Mouse (Mus musculus): ENCODE data around the gene Ccdc40. TPM values are rescaled to one million over a fixed set of nuclear protein-coding genes. Genes with fewer than 3 reads are reported as not detected.
A peak's percentile ranks its signal among the peaks of the same experiment; 100 is the strongest.

Ccdc40 gene
- polyA plus RNA-seq, 1 experiment from 2014 or later: 18.6 TPM

GRCm38 (mm10) chr11:119205738-119206137 lies 22.6 kb upstream of the Ccdc40 start:
- DNase-seq (ENCODE audit: low spot score, missing footprints) (no peak), ATAC-seq (ENCODE audit: low FRiP score) (no peak)
- peaks cover 16% of the 10 kb centered on the region for H3K36me3 ChIP-seq (ENCODE audit: control insufficient read depth, insufficient read depth, low read length)

GRCm38 (mm10) chr11:119206562-119206961 lies 21.8 kb upstream of the Ccdc40 start:
- H3K36me3 ChIP-seq (ENCODE audit: control insufficient read depth, insufficient read depth, low read length): peaks cover 17% of the 10 kb centered on the region
- H3K9ac ChIP-seq (ENCODE audit: low read length): no peak overlapping the region
- no peaks in the 10 kb centered on the region for H3K9me3 ChIP-seq (ENCODE audit: control insufficient read depth, low read length)
- no peaks in the 10 kb centered on the region for H3K27me3 ChIP-seq (ENCODE audit: control insufficient read depth, insufficient read depth, low read length)
- peak; percentile 96 for DNase-seq (ENCODE audit: low spot score, missing footprints)
- peaks cover 4% of the 10 kb centered on the region; the same call in 1 of the 2 replicates for H3K4me1 ChIP-seq (ENCODE audit: control insufficient read depth, insufficient read depth, low read length)
- no peak overlapping the region for H3K27ac ChIP-seq (ENCODE audit: low read depth, low read length)
- 34% methylated on average over 5 of the region's 5 CpGs for WGBS
- ATAC-seq (ENCODE audit: low FRiP score): no peak
- H3K4me2 ChIP-seq: no peak overlapping the region
- H3K4me3 ChIP-seq (ENCODE audit: low read depth, low read length): no peak overlapping the region

More at GRCm38 (mm10) chr11:119205738-119206137, 22.6 kb upstream of the Ccdc40 start:
- Histone ChIP-seq H3K4me3 (ENCODE audit: low read depth, low read length) (no peak overlapping the region), H3K27me3 (ENCODE audit: control insufficient read depth, insufficient read depth, low read length) (no peaks in the 10 kb centered on the region), H3K9ac (ENCODE audit: low read length) (no peak overlapping the region), H3K4me2 (no peak overlapping the region), H3K4me1 (ENCODE audit: control insufficient read depth, insufficient read depth, low read length) (peaks cover 4% of the 10 kb centered on the region; the same call in 1 of the 2 replicates), H3K9me3 (ENCODE audit: control insufficient read depth, low read length) (no peaks in the 10 kb centered on the region), H3K27ac (ENCODE audit: low read depth, low read length) (no peak overlapping the region)
- WGBS: 87% methylated on average over 10 of the region's 10 CpGs

- ATAC-seq (ENCODE audit: low FRiP score) (no peak), DNase-seq (ENCODE audit: low spot score, missing footprints) (no peak)
- Histone ChIP-seq H3K4me2 (no peak overlapping the region), H3K27me3 (ENCODE audit: control insufficient read depth, insufficient read depth, low read length) (no peaks in the 10 kb centered on the region), H3K4me3 (ENCODE audit: low read depth, low read length) (no peak overlapping the region), H3K9ac (ENCODE audit: low read length) (no peak overlapping the region), H3K4me1 (ENCODE audit: control insufficient read depth, insufficient read depth, low read length) (peaks cover 4% of the 10 kb centered on the region; the same call in 1 of the 2 replicates), H3K36me3 (ENCODE audit: control insufficient read depth, insufficient read depth, low read length) (peaks cover 18% of the 10 kb centered on the region), H3K9me3 (ENCODE audit: control insufficient read depth, low read length) (no peaks in the 10 kb centered on the region), H3K27ac (ENCODE audit: low read depth, low read length) (no peak overlapping the region)
- WGBS: 78% methylated on average over 6 of the region's 6 CpGs
Observed at GRCm38 (mm10) chr11:119207986-119208385, 20.4 kb upstream of the Ccdc40 start.

- Histone ChIP-seq H3K4me3 (ENCODE audit: low read depth, low read length) (no peak overlapping the region), H3K4me1 (ENCODE audit: control insufficient read depth, insufficient read depth, low read length) (peaks cover 9% of the 10 kb centered on the region; the same call in 1 of the 2 replicates), H3K9ac (ENCODE audit: low read length) (no peak overlapping the region; the same call in 1 of the 2 replicates), H3K4me2 (no peak overlapping the region), H3K27me3 (ENCODE audit: control insufficient read depth, insufficient read depth, low read length) (no peaks in the 10 kb centered on the region), H3K27ac (ENCODE audit: low read depth, low read length) (no peak overlapping the region), H3K36me3 (ENCODE audit: control insufficient read depth, insufficient read depth, low read length) (peaks cover 18% of the 10 kb centered on the region), H3K9me3 (ENCODE audit: control insufficient read depth, low read length) (no peaks in the 10 kb centered on the region)
- WGBS: 95% methylated on average over 20 of the region's 20 CpGs
- DNase-seq (ENCODE audit: low spot score, missing footprints): no peak
- no peak for ATAC-seq (ENCODE audit: low FRiP score)
Observed at GRCm38 (mm10) chr11:119208870-119209370, 19.5 kb upstream of the Ccdc40 start.

GRCm38 (mm10) chr11:119209371-119210025 lies 18.9 kb upstream of the Ccdc40 start:
- Histone ChIP-seq H3K4me3 (ENCODE audit: low read depth, low read length) (no peak overlapping the region), H3K36me3 (ENCODE audit: control insufficient read depth, insufficient read depth, low read length) (peaks cover 18% of the 10 kb centered on the region), H3K27ac (ENCODE audit: low read depth, low read length) (no peak overlapping the region), H3K27me3 (ENCODE audit: control insufficient read depth, insufficient read depth, low read length) (no peaks in the 10 kb centered on the region), H3K9ac (ENCODE audit: low read length) (no peak overlapping the region; the same call in 1 of the 2 replicates), H3K4me2 (no peak overlapping the region), H3K4me1 (ENCODE audit: control insufficient read depth, insufficient read depth, low read length) (peaks cover 9% of the 10 kb centered on the region; the same call in 1 of the 2 replicates), H3K9me3 (ENCODE audit: control insufficient read depth, low read length) (no peaks in the 10 kb centered on the region)
- DNase-seq (ENCODE audit: low spot score, missing footprints) (no peak), ATAC-seq (ENCODE audit: low FRiP score) (no peak)
- WGBS: 89% methylated on average over 10 of the region's 10 CpGs

- ATAC-seq (ENCODE audit: low FRiP score) (no peak), DNase-seq (ENCODE audit: low spot score, missing footprints) (no peak)
- Histone ChIP-seq H3K36me3 (ENCODE audit: control insufficient read depth, insufficient read depth, low read length) (peaks cover 15% of the 10 kb centered on the region), H3K9me3 (ENCODE audit: control insufficient read depth, low read length) (no peaks in the 10 kb centered on the region), H3K4me3 (ENCODE audit: low read depth, low read length) (no peak overlapping the region), H3K4me1 (ENCODE audit: control insufficient read depth, insufficient read depth, low read length) (peaks cover 15% of the 10 kb centered on the region), H3K27ac (ENCODE audit: low read depth, low read length) (no peak overlapping the region; the same call in 1 of the 2 replicates), H3K27me3 (ENCODE audit: control insufficient read depth, insufficient read depth, low read length) (no peaks in the 10 kb centered on the region), H3K4me2 (no peak overlapping the region), H3K9ac (ENCODE audit: low read length) (no peak overlapping the region)
- 54% methylated on average over 32 of the region's 32 CpGs for WGBS
Observed at GRCm38 (mm10) chr11:119210321-119211100, 17.9 kb upstream of the Ccdc40 start.

GRCm38 (mm10) chr11:119211604-119212309 lies 16.6 kb upstream of the Ccdc40 start:
- H3K4me2 ChIP-seq: no peak overlapping the region
- no peak overlapping the region for H3K9ac ChIP-seq (ENCODE audit: low read length)
- peaks cover 27% of the 10 kb centered on the region for H3K4me1 ChIP-seq (ENCODE audit: control insufficient read depth, insufficient read depth, low read length)
- ATAC-seq (ENCODE audit: low FRiP score) (no peak), DNase-seq (ENCODE audit: low spot score, missing footprints) (no peak)
- WGBS: 88% methylated on average over 21 of the region's 21 CpGs
- no peak overlapping the region for H3K4me3 ChIP-seq (ENCODE audit: low read depth, low read length)
- H3K27me3 ChIP-seq (ENCODE audit: control insufficient read depth, insufficient read depth, low read length): no peaks in the 10 kb centered on the region
- no peak overlapping the region for H3K27ac ChIP-seq (ENCODE audit: low read depth, low read length)
- peaks cover 13% of the 10 kb centered on the region for H3K36me3 ChIP-seq (ENCODE audit: control insufficient read depth, insufficient read depth, low read length)
- no peaks in the 10 kb centered on the region for H3K9me3 ChIP-seq (ENCODE audit: control insufficient read depth, low read length)

GRCm38 (mm10) chr11:119213166-119213885 lies 15.0 kb upstream of the Ccdc40 start:
- H3K9ac ChIP-seq (ENCODE audit: low read length): no peak overlapping the region
- WGBS: 68% methylated on average over 19 of the region's 19 CpGs
- H3K9me3 ChIP-seq (ENCODE audit: control insufficient read depth, low read length): no peaks in the 10 kb centered on the region
- H3K4me3 ChIP-seq (ENCODE audit: low read depth, low read length): no peak overlapping the region
- peaks cover 5% of the 10 kb centered on the region; the same call in 1 of the 2 replicates for H3K36me3 ChIP-seq (ENCODE audit: control insufficient read depth, insufficient read depth, low read length)
- no peaks in the 10 kb centered on the region for H3K27me3 ChIP-seq (ENCODE audit: control insufficient read depth, insufficient read depth, low read length)
- H3K27ac ChIP-seq (ENCODE audit: low read depth, low read length): no peak overlapping the region
- H3K4me2 ChIP-seq: no peak overlapping the region
- DNase-seq (ENCODE audit: low spot score, missing footprints) (no peak), ATAC-seq (ENCODE audit: low FRiP score) (no peak)
- peaks cover 27% of the 10 kb centered on the region for H3K4me1 ChIP-seq (ENCODE audit: control insufficient read depth, insufficient read depth, low read length)

All from midbrain, embryonic 11.5 days (tissue).